Mouse (Mus musculus): ENCODE results near the gene Nme9. TPM values are rescaled to one million over a fixed set of nuclear protein-coding genes. Genes with fewer than 3 reads are reported as not detected.

Gene Nme9
- total RNA-seq, 1 experiment from 2014 or later: not detected

DNA sequence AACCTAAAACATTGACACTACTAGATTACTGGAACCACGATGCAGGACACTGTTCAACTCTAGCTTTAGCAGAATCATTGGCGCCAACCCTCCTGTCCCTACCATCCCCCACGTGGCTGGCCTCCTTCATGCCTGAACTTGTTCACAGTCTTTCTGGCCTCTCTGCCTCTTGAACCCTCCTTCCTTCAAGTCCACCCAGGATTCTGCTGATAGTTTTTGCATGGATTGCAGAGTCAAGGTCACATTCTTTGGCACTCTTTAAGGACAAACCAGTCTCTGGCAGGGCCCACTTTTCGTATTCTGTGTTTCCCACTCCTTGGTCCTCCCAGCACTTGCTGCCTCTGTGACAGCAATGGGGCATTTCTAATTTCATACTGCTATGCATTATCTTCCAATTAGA is 31.9 kb downstream of the Nme9 start:
- DNase-seq: peak; percentile 28

DNA sequence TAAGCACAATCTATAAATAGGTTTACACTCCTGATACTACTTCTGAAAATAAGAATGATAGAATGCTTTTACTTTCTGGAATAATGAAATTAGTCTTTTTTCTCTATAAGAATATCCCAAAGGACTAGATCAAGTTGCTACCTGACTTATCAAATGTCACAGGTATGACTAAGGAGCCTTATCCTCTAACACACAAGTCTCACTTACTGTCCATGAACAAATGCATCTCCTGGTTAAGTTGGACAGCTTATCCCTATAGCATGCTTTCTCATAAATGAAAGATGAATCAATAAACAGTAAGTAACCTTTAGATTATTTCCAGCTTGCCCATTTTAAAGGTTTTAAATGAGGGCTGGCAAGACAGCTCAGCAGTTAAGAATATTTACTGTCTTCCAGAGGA is 33.4 kb downstream of the Nme9 start:
- no peak for DNase-seq

DNA sequence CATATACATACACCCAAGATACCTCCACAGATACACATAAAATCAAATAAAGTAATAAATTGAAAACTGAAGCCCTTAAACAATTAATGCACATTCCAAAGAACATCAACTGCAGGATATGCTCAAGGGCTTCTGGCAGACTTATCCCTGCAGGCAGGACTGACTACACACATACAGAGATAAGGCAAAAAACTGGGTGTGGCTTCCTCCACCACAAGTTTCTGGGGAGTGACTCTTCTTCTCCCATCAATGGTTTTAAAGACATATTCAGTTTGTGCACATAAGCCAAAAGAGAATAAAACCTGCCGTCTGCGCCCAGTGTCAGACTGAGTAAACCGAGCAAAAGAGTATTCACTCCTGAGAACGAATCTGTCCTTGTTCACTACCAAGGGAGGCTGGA is 33.9 kb downstream of the Nme9 start:
- no peak for DNase-seq

DNA sequence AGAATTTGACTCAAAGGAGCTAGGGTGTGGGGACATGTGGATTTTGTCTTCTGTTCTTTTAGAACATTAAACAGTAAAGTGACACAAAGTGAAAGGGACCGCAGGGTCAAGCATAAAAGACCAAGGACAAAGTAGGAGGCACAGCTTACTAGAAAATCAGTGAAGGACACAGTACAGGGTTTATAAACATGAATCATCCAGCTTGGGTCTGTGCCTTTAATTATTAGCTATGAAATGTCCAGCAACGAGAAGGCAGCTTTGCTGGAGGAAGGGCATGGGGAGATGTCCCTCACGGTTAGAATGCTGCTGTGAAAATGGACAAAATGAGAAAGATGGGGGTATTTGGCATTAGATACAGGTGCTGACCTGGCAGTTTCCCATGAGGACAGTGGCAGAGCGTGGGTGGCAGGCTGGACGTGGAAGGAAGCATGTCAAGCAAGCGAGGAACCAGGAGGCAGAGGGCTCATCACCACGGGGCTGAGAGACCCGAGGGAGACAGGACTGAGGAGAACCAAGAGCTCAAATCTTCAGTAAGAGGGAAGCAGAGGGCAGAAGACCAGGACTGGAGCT is 35.9 kb downstream of the Nme9 start:
- DNase-seq: no peak

DNA sequence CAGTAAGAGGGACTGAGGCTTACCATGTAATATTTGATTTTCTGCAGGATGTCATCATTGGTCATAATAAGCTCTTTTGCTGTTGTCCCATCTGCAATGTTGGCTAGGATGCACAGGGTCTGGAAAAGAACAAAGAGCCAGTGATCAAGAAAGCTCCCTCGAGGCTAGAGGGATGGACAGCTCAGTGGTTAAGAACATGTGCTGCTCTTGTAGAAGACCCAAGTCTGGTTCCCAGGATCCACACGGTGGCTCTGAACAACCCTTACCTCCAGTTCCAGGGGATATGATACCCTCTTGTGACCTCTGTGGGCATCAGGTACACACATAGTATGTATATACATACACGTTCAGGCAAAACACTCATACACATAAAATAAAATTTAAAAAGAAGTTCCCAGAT is 36.6 kb downstream of the Nme9 start:
- DNase-seq: no peak

DNA sequence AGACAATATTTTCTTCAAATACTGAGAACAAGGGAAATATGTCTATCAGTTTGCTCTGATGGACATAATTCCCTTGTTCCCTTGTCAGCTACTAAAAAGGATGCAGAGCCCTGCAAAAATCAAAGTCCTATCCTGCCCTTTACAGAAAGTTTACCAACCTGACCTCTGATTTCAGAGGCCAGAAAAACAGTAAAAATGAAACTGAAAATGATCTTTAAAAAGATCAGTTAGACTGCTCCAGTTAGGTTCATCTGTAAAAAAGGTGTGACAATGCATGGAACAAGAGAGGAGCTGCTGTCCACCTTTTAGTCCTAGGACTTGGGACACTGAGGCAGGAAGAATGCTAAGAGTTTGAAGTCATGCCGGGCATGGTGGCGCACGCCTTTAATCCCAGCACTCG is 39.8 kb downstream of the Nme9 start:
- no peak for DNase-seq

DNA sequence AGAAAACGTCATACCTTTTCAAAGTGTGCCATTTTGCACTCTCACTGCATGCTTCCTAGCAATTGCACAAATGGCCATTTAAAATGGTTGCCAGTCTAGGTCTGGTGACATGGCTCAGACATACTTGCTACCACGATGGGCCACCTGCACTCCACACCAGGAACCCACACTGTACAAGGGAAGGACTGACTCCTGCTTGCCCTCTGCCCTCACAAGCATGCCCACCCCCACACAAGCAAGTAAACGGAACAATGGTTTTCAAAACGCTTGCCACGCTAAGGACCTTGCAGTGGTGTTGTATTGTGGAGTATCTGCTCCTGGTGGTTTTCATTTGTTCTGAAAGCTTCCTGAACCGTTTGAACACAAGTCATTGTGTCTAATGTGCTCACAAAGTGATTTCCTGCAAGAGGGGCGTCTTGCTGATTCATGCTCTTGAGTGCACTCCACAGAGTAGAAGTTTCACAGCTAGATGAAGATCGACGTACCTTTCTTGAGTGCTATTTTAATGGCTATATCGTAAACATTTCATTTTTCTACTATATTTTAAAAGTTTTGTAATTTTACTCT is 41.4 kb downstream of the Nme9 start:
- DNase-seq: no peak

DNA sequence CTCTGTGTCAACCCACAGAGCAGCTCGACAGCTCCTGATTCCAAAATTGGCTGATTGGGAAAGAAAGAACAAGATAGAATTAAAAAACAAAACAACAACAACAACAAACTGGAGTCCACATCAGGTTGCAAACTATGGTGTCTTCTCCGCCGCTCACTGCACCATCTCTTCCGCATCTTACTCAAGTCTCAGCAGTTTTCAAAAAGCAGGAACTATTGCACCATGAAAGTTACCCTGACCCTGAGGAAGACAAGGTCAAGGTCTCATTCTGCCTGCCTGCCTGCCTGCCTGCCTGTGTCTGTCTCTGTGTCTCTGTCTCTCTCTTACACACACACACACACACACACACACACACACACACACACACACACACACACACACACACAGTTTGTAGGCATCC is 48.1 kb downstream of the Nme9 start:
- no peak for DNase-seq

DNA sequence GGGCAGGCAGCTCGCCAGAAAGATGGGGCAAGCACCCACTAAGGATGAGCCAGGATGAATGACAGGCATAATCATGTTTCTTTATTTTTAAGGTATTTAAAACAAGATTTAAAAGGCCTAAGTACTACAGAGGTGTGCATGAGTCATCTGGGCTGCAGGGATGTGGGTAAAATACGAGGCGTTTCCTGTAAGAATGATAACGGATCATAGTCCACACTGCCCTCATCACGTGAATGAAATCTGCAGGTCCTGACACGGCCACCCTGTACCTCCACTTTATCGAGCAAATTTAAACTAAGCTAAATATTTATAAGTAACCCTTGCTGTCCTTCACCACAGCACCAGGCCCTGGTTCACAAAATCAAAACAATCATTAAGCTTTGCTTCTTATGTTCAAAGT is 54.6 kb downstream of the Nme9 start:
- DNase-seq: no peak

Other genes starting within 250 kb of the Nme9 start
- gene Faiml, start 214.2 kb upstream of the Nme9 start, total RNA-seq (2021): not detected in 2 replicates
- 7.5 and 11.7 TPM in 2 replicates for gene Cep70, start 208.1 kb upstream of the Nme9 start, total RNA-seq (2021)
- gene Esyt3, start 92.9 kb upstream of the Nme9 start, total RNA-seq (2021): 0.79 and 1.2 TPM in 2 replicates
- 40.4 and 50.1 TPM in 2 replicates for gene Mras, start 14.1 kb upstream of the Nme9 start, total RNA-seq (2021)
- gene Armc8, start 117.4 kb downstream of the Nme9 start, total RNA-seq (2021): 43.5 and 50.0 TPM in 2 replicates
- 15.1 and 16.4 TPM in 2 replicates for gene Dbr1, start 124.3 kb downstream of the Nme9 start, total RNA-seq (2021)
- gene A4gnt, start 161.0 kb downstream of the Nme9 start, total RNA-seq (2021): not detected in 2 replicates
- 6.6 and 6.8 TPM in 2 replicates for gene Dzip1l, start 178.0 kb downstream of the Nme9 start, total RNA-seq (2021)

Measured in adrenal gland, postnatal 25 days (tissue).